Mouse (Mus musculus): ENCODE data around the gene Pp2d1. TPM values are rescaled to one million over a fixed set of nuclear protein-coding genes. Genes with fewer than 3 reads are reported as not detected.

Gene Pp2d1
- polyA plus RNA-seq, 1 experiment, result not detected

- TF ChIP-seq POLR2A (IDR thresholded peaks at IDR 0.05; ENCODE audit: borderline replicate concordance, low read depth, low read length) (no peak), CTCF (IDR thresholded peaks at IDR 0.05; ENCODE audit: low read depth, low read length) (no peak)
- Histone ChIP-seq H3K4me1 (ENCODE audit: control insufficient read depth, insufficient read depth, low read length) (peaks cover 17% of the 10 kb centered on the region), H3K4me3 (ENCODE audit: insufficient read depth, low read length) (no peak overlapping the region), H3K27ac (ENCODE audit: insufficient read depth, low read depth, low read length) (peak overlapping the region; percentile 55)
These were observed 50.8 kb downstream of the Pp2d1 start for GRCm38 (mm10) chr17:53488291-53489006.

- Histone ChIP-seq H3K4me3 (ENCODE audit: insufficient read depth, low read length) (peak overlapping the region; percentile 76), H3K27ac (ENCODE audit: insufficient read depth, low read depth, low read length) (no peak overlapping the region), H3K4me1 (ENCODE audit: control insufficient read depth, insufficient read depth, low read length) (peaks cover 22% of the 10 kb centered on the region)
- TF ChIP-seq POLR2A (IDR thresholded peaks at IDR 0.05; ENCODE audit: borderline replicate concordance, low read depth, low read length) (no peak), CTCF (IDR thresholded peaks at IDR 0.05; ENCODE audit: low read depth, low read length) (no peak)
These were observed 58.8 kb downstream of the Pp2d1 start for GRCm38 (mm10) chr17:53480433-53480832.

GRCm38 (mm10) chr17:53479604-53480041 lies 59.6 kb downstream of the Pp2d1 start:
- H3K4me3 ChIP-seq (ENCODE audit: insufficient read depth, low read length), result peak overlapping the region; percentile 76
- no peak for TF ChIP-seq CTCF (IDR thresholded peaks at IDR 0.05; ENCODE audit: low read depth, low read length)
- TF ChIP-seq POLR2A (IDR thresholded peaks at IDR 0.05; ENCODE audit: borderline replicate concordance, low read depth, low read length), result no peak
- peaks cover 25% of the 10 kb centered on the region for H3K4me1 ChIP-seq (ENCODE audit: control insufficient read depth, insufficient read depth, low read length)
- peak overlapping the region; percentile 88 for H3K27ac ChIP-seq (ENCODE audit: insufficient read depth, low read depth, low read length)

GRCm38 (mm10) chr17:53478858-53479603 lies 60.2 kb downstream of the Pp2d1 start, which contains the start of gene Rab5a:
TSS of gene Rab5a (plus strand) at chr17:53479234.
- peaks cover 25% of the 10 kb centered on the region for H3K4me1 ChIP-seq (ENCODE audit: control insufficient read depth, insufficient read depth, low read length)
- H3K27ac ChIP-seq (ENCODE audit: insufficient read depth, low read depth, low read length), result peak within 1 kb of the TSS; percentile 88
- TF ChIP-seq CTCF (IDR thresholded peaks at IDR 0.05; ENCODE audit: low read depth, low read length) (no peak), POLR2A (IDR thresholded peaks at IDR 0.05; ENCODE audit: borderline replicate concordance, low read depth, low read length) (no peak)
- H3K4me3 ChIP-seq (ENCODE audit: insufficient read depth, low read length), result peak within 1 kb of the TSS; percentile 76

- TF ChIP-seq CTCF (IDR thresholded peaks at IDR 0.05; ENCODE audit: low read depth, low read length), result 0 out of 2 replicates have a peak, but pooled peaks have one; percentile 18
- no peak for TF ChIP-seq POLR2A (IDR thresholded peaks at IDR 0.05; ENCODE audit: borderline replicate concordance, low read depth, low read length)
- peak overlapping the region; percentile 85 for H3K27ac ChIP-seq (ENCODE audit: insufficient read depth, low read depth, low read length)
- peak overlapping the region; percentile 76 for H3K4me3 ChIP-seq (ENCODE audit: insufficient read depth, low read length)
These were observed 61.0 kb downstream of the Pp2d1 start for GRCm38 (mm10) chr17:53478066-53478857.

GRCm38 (mm10) chr17:53468697-53469096 lies 70.6 kb downstream of the Pp2d1 start:
- H3K4me3 ChIP-seq (ENCODE audit: insufficient read depth, low read length), result no peak overlapping the region
- H3K4me1 ChIP-seq (ENCODE audit: control insufficient read depth, insufficient read depth, low read length), result peaks cover 10% of the 10 kb centered on the region
- H3K27ac ChIP-seq (ENCODE audit: insufficient read depth, low read depth, low read length), result peak overlapping the region; percentile 65; the same call in 1 of the 2 replicates
- TF ChIP-seq CTCF (IDR thresholded peaks at IDR 0.05; ENCODE audit: low read depth, low read length) (no peak), POLR2A (IDR thresholded peaks at IDR 0.05; ENCODE audit: borderline replicate concordance, low read depth, low read length) (no peak)

More at GRCm38 (mm10) chr17:53478066-53478857, 61.0 kb downstream of the Pp2d1 start:
- H3K4me1 ChIP-seq (ENCODE audit: control insufficient read depth, insufficient read depth, low read length), result peaks cover 25% of the 10 kb centered on the region

- no peak overlapping the region for H3K27ac ChIP-seq (ENCODE audit: insufficient read depth, low read depth, low read length)
- H3K4me3 ChIP-seq (ENCODE audit: insufficient read depth, low read length), result no peak overlapping the region
- H3K4me1 ChIP-seq (ENCODE audit: control insufficient read depth, insufficient read depth, low read length), result peaks cover 15% of the 10 kb centered on the region
- TF ChIP-seq POLR2A (IDR thresholded peaks at IDR 0.05; ENCODE audit: borderline replicate concordance, low read depth, low read length) (no peak), CTCF (IDR thresholded peaks at IDR 0.05; ENCODE audit: low read depth, low read length) (no peak; the same call in 1 of the 2 replicates)
These were observed 73.7 kb downstream of the Pp2d1 start for GRCm38 (mm10) chr17:53465569-53465968.

GRCm38 (mm10) chr17:53463496-53463840 lies 75.8 kb downstream of the Pp2d1 start:
- peaks cover 13% of the 10 kb centered on the region for H3K4me1 ChIP-seq (ENCODE audit: control insufficient read depth, insufficient read depth, low read length)

More at GRCm38 (mm10) chr17:53463496-53463840, 75.8 kb downstream of the Pp2d1 start:
- Histone ChIP-seq H3K27ac (ENCODE audit: insufficient read depth, low read depth, low read length) (no peak overlapping the region), H3K4me3 (ENCODE audit: insufficient read depth, low read length) (peak overlapping the region; percentile 57)
- TF ChIP-seq POLR2A (IDR thresholded peaks at IDR 0.05; ENCODE audit: borderline replicate concordance, low read depth, low read length), result no peak
- no peak for TF ChIP-seq CTCF (IDR thresholded peaks at IDR 0.05; ENCODE audit: low read depth, low read length)
